Mouse (Mus musculus) brain, embryonic 14.5 days (tissue): ENCODE data around the gene Olfr65. TPM values are rescaled to one million over a fixed set of nuclear protein-coding genes. Genes with fewer than 3 reads are reported as not detected.
A peak's percentile ranks its signal among the peaks of the same experiment; 100 is the strongest.

Experiments used
- DNase-seq: peaks from one replicate; pipeline ENCODE4 v3.0.0-alpha.2; 2011; ENCODE audit warnings: low read depth
- CTCF ChIP-seq: fragments of 200-500 bp; IDR thresholded peaks from 2 replicates; pipeline ENCODE4 v1.5.1; 2012; ENCODE audit warnings: inconsistent platforms, mild to moderate bottlenecking, moderate library complexity, borderline replicate concordance; ENCODE audit not compliant: insufficient read depth, insufficient read length; ENCODE audit errors: extremely low read depth
- POLR2A ChIP-seq: fragments of 200-500 bp; IDR thresholded peaks from 2 replicates; pipeline ENCODE4 v1.6.1; 2012; ENCODE audit warnings: mild to moderate bottlenecking, inconsistent platforms, borderline replicate concordance; ENCODE audit not compliant: poor library complexity, insufficient read depth, insufficient read length, severe bottlenecking; ENCODE audit errors: extremely low read depth
- polyA plus RNA-seq: library from polyadenylated mRNA; depleted of rRNA; stranded (reverse); fragments of >200 nt; gene quantifications from 2 replicates; pipeline ENCODE4 v1.2.3, GENCODE M21; 2012; rRNA removed

The Olfr65 gene
- not detected in 2 replicates for polyA plus RNA-seq

DNA sequence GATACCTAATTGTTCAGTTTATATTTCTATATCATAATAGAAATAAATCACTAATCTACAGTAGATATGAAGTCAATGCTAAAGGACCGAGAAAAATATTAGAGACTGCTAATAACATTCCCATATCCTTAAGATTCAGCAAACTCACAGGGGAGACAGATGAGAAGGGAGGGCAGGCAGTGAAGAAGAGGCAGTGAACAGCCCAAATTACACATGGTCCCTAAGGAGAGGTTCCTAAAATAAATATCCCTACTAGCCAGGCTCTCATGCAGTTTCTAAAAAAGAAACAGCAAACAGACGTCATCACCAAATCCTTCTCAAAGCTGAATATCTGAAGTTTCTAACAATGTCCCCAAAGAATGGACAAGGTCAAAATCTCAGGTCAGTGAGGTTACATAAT is at the start of gene Olfr65:
Olfr65 (plus strand) TSS at position 301 of the 400 bp plus-strand sequence.
- TF ChIP-seq POLR2A (no peak), CTCF (no peak)

DNA sequence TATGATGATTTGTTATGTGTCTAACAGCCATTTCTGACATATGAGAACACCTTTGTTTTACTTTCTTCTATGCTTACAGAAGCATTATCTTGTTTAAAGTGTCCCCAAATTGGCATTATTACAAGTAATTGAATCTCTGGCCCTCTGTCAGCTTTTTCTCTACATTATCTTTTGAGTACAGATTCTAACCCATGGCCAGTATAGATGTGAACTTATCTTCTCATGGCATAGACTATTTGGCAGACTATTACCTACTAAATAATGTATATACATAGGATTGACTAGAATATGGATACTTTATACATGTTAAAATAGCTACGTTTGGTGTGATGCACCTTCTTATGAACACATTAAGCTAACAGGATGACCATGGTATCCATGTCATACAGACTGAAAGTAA is 48.6 kb upstream of the Olfr65 start:
- TF ChIP-seq POLR2A (no peak), CTCF (no peak)
- DNase-seq: no peak

More for the DNA sequence above, at the start of gene Olfr65:
- DNase-seq: no peak

DNA sequence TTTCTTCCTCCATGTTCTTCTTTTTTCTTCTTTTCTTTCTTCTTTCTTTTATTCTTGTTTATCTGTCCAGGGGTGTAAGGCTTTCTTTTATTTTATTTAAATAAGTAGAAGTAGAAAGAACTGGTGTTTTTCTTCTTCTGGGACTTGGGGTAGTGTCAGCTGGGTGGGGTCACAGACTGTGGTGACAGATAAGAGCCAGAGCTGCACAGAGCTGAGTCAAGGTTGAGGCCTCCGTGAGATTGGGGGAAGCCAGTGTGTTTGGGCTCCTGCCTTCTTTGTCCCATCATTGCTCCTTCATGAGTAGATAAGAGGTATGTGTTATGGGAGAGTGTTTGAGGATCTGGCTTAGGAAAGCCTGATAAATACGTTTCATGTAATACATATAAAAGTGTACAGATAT is 44.2 kb upstream of the Olfr65 start:
- TF ChIP-seq POLR2A (no peak), CTCF (no peak)
- no peak for DNase-seq

DNA sequence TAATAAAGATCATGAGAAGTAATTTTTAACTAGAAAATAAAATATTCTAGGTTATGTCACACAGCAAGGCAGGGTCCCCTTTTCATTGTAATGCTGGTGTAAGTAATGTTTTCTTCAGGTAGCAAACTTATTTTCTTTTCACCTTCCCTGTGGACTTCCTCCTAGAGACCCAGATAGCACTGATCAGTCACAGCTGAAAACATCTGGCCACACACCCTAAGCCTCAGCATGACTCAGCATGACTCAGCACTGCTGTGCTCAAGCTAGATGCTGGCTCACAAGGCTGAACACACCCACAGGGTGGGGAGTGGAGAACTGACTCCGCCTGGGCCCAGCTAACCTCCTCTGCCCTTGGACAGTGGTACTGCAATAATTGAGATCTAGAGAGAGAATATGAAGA is 42.4 kb upstream of the Olfr65 start:
- DNase-seq: peak; percentile 8
- TF ChIP-seq POLR2A: no peak
- TF ChIP-seq CTCF: no peak

DNA sequence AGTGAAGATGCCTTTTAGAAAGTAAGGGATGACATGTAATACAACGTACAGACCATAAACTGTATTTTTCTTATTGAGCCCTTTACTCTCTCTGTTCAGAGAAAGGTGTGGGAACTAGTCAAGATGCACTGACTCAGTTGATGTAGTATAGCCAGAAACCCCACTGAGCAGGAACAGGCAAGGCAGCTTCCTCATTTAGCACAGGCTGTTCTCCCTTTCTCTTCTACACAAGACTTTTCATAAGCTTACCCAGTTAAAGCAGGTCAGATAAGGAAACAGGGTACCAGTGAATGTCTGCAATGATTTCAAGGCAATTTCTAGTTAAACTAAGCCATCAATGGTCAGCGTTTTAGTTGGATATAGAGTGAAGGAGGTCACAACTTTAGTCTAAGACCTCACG is 41.8 kb upstream of the Olfr65 start:
- DNase-seq: no peak
- TF ChIP-seq CTCF: no peak
- no peak for TF ChIP-seq POLR2A

DNA sequence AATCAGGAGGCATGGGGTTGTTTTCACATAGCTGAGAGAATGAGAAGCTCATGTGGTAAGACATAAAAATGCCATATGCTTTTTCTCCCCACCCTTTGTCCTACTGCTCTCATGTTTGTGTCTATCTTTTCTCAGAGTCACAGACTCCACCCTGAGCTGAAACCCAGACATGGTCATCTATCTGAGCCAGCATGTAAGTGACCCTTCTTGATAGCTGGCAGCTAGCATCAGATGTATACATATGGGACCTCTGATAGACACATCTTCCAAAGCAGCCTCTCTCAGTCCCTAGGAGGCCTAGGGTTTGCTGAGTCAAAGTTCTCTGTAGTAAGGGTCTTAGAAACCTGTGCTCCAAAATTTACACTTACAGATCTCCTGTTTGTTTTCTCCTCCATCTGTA is 37.6 kb upstream of the Olfr65 start:
- no peak for DNase-seq
- TF ChIP-seq CTCF: no peak
- TF ChIP-seq POLR2A: no peak

DNA sequence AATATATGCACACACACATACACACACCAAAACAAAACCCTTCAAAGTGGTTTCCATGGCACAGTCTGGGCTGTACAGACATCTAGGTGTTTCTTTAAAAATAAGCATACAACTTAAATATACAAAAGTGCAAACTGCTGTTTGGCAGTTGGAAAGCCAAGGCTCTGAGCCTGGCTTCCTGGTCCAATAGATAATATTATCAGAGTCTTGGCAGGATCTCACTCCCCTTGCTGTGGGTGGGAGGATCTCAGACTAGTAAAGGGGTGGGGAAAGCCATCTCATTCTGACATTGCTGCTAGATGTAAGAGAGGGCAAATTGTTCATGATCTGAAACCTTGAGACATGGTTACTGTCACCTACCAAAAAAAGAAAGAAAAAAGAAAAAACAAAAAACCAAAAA is 32.6 kb upstream of the Olfr65 start:
- no peak for DNase-seq
- TF ChIP-seq CTCF: no peak
- no peak for TF ChIP-seq POLR2A

DNA sequence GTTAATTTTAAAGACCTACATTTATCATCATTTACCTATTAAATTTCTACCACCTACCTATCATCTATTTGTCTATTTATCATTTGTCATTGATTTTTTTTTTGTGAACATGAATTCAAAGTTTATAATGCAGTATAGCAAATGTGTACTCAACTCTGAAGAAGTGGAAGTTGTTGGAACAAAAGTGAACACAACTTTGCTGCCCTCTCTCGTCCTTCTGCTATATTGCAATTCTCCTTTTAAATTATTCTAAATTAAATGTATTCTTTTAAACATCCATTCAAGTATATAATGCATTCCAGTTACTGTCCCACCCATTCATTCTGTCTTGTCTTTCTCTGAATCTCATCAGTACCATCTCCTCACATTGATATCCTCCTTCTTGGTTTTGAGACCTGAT is 30.2 kb upstream of the Olfr65 start:
- peak; percentile 27 for DNase-seq
- TF ChIP-seq POLR2A: no peak
- TF ChIP-seq CTCF: no peak

DNA sequence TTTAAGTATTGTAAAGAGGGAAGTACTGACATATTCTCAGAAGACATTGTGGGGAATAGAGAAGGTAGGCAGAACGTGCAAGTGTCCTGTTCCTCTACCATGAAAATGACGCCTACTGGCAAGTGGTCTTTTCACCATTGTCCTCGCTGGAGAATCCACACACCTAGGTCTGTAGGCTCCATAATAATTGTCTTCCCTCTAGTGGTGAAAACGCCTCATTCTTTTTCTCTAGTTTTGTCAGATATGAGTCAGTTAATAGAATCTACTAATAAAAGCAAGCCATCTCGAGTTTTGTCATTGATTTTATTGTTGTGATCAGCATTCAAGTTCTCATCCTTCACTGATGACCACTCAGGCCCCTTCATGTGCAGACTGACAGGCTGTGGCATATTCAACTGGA is 28.8 kb upstream of the Olfr65 start:
- TF ChIP-seq CTCF (no peak), POLR2A (no peak)
- DNase-seq: peak; percentile 1

DNA sequence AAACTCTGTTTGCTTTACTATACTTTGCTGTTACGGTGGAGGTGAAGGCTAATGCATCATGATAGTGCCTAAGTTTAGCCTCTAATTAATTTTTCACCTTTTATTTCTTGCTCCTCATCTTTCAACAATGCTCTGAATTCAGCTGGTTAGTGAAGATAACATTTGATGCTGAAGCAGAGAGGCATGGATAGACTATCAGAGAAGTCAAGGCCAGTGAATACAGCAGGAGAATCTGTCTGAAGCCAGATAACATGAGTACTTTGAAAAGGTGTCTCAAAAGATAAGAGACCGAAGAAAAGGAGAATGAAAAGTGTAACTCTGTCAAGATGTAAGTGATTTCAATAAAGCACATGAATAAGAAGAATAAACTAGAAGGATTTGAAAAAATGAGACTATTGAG is 26.2 kb upstream of the Olfr65 start:
- no peak for TF ChIP-seq CTCF
- TF ChIP-seq POLR2A: no peak
- DNase-seq: no peak

DNA sequence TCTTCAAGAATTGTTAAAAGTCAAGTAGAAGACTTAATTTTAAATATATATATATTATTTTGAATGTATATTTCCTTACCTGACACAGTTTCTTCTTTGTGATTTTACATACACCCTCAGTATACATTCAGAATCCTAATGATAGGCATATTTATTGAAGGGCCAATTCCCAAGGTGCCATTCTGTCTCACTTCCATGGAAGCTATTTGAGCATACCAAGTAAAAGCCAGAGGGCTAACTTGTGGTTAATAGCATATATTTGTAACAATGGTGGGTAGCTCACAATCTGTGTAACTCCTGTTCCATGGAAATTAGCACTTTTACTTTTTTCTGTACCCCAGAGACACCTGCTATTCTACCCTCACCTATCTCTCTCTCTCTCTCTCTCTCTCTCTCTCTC is 17.1 kb upstream of the Olfr65 start, which contains the start of gene Olfr66:
Olfr66 (minus strand) TSS at position 101 of the 400 bp plus-strand sequence.
- no peak for DNase-seq
- no peak for TF ChIP-seq CTCF
- TF ChIP-seq POLR2A: no peak

DNA sequence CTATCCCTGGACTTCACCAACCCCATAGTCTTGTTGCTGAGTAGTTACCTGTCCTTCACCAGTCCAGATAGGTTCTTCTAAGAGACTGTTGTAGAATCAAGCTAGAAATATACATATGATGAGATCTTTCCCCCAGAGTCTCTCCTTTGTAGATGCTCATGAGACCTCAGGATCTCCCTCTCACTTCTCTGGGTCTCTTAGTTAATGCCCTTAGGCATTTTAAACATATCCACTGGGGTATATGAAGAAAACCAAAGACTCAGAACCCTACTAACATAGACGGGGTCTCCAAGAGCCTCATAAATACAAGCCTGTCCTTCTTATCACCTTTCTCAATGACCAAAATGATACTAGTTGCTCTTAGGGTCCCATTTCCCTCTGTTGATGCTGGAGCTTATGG is 8.9 kb upstream of the Olfr65 start, which contains the start of gene Olfr64:
Olfr64 (minus strand) TSS at position 101 of the 400 bp plus-strand sequence.
- TF ChIP-seq CTCF (no peak), POLR2A (no peak)
- no peak for DNase-seq
